Mouse (Mus musculus): ENCODE results near the gene Hist1h3d.
"Not testable (repeated sequence)": the region's sequence is repeated elsewhere in the genome, so short reads cannot be mapped to it uniquely, and the experiment has no call there.

The Hist1h3d gene

DNA sequence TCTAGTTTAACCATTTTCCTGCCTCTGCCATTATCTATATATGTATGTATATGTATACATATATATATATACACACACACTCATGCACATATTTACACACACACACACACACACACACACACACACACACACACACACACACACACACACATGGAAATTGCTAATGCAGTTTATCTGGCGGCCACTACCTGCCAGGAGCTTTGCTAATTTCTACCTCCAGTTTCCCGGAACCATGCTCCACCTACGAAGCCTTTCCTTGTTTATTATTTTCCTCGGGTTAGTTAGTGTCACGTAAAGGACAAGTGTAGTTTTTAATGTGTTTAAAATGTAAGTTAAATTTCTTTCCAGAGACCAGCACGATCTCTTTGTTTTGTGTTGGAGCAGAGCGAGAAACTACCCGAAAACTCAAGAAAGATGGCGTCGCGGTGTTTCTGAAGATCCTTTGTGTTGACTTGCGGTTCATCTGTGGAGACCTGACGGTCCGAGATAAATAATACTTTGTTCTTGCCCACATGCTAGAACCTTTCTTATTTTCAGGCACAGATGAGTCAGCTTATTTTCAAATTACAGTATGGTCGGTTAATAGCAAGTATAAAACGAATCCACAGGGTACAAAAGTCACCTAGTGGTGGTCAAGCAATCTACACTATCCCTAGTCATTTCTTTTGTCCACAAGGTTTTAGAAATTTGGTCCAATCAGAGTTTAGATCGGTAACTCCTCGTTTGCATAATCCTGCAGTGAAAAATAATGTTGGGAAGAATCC, 12.7 kb upstream of the Hist1h3d start:
- CTCF ChIA-PET, result interaction anchor here (0.5 to 0.7 kb wide), 4 partner anchors 13 to 161 kb away, joined by 3 to 7 read pairs (median 4); no protein-coding TSS in a partner anchor

DNA sequence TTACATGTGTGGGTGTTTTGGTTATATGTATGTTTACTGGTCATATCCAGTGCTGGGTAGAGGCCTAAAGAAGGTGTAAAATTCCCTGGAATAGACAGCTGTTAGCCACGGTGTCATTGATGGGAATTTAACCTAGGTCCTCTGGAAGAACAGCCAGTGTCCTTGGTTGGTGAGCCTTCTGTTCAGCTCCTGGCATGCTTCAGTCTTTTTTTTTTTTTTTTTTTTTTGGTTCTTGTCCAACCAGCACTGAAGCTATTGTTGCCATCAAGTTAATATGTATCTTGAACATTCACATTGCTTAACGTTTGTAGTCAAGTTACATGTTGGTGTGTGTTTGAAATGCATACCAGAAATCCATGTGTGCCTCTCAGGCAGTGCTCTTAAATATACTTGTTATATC, 11.1 kb upstream of the Hist1h3d start:
- CTCF ChIA-PET, result interaction anchor here (0.6 to 0.9 kb wide), 3 partner anchors 10 to 44 kb away, joined by 3 to 4 read pairs (median 3); no protein-coding TSS in a partner anchor

DNA sequence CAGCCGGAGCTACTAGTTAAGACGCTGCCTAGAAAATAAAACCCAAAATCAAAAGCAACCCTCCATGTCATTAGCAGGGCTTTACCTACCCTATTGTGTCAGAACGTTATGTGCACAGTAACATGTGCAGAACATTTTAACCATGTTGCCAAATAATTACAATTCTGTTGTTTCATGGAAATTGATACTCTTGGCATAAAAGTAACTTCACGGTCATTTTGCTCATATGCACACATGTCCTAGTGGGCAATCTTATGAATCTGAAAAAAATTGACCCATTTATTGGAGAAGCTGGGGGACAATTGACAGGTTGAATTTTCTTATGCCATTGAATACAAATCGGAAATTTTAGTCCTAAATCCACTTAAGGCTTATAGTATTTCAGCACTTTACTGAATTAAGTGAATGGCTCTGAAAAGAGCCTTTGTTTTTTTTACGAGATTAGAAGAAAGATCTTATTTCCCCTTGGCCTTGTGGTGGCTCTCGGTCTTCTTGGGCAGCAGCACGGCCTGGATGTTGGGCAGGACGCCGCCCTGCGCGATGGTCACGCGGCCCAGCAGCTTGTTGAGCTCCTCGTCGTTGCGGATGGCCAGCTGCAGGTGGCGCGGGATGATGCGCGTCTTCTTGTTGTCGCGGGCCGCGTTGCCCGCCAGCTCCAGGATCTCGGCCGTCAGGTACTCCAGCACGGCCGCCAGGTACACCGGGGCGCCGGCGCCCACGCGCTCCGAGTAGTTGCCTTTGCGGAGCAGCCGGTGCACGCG, 5.1 kb upstream of the Hist1h3d start:
- CTCF ChIA-PET, result not testable (repeated sequence)

DNA sequence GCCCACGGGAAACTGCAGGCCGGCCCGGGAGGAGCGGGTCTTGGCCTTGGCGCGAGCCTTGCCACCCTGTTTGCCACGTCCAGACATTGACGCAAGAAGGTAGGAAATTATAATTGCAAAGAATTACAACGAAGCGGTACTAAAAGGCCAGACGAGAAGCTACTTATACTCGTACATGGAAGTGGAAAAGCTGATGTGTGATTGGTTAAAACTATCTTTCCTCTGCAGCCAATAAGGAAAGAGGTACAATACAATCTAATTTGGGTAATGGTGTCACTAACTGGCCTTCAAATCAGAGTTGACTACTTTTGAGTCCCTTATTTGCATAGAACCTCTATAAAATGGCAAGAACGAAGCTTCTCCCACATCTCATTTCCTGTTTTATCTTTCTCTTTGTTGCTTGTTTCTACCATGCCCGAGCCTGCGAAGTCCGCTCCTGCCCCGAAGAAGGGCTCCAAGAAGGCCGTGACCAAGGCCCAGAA, 4.5 kb upstream of the Hist1h3d start, which contains the start of the genes Hist1h2ae and Hist1h2bg:
Gene Hist1h2ae, minus strand, starts transcription at position 199 of the 482 bp plus-strand sequence.
Gene Hist1h2bg, plus strand, starts transcription at position 375 of the 482 bp plus-strand sequence.
- CTCF ChIA-PET, result no interaction called here

DNA sequence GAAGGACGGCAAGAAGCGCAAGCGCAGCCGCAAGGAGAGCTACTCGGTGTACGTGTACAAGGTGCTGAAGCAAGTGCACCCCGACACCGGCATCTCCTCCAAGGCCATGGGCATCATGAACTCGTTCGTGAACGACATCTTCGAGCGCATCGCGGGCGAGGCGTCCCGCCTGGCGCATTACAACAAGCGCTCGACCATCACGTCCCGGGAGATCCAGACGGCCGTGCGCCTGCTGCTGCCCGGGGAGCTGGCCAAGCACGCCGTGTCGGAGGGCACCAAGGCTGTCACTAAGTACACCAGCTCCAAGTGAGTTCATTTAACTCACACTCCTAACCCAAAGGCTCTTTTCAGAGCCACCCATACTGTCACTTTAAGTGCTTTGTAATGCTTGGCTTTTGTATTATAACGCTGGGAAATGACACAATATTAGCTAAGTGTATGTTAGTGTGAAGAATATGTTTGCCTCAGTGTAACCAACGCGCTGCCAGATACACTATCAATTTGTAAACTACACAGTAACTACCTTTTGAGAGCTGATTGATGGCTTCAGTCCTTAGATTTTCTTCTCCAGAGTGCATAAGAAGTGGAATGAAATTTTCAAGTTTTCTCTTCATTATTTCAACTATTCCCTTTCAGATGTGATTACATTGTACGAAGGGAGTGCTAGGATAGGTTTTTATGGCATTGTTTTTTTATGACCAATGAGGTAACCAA, 3.9 kb upstream of the Hist1h3d start:
- CTCF ChIA-PET, result not testable (repeated sequence)

DNA sequence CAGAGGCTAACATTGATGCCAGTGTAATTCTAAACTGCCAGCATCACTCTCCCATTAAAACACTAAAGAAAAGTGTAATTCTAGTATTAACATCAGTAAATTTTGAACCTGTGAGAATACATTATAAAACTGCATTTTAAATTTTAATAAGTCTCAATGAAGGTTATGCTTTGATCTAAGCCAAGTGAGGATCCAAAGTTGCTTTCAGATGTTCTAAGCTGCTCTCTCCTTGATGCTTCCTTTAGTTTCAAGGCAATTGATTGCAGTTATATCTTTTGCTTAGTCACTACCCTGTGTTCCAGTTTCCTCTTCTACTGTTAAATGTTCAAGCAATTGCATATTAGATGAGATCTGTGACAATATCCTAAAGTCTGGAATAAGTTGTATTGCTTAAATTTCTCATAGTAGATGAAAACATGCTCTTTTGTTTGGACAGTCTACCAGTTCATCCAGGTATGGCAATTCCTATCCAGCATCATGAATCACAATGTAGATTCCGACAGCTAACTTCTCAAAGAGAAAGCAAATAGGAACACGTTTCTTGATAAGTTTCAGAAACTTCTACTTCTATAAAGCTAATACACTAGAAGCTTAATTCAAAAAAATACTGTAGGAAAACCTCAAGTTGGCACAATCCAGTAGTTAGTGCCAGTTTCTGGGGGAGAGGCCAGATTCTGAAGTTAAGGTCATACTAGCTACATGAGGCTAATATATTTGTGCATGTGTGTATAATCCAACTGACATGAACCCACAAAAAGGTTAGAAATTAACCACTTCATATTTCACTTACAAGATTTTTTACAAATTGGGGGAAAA, 3.1 kb upstream of the Hist1h3d start:
- CTCF ChIA-PET, result no interaction called here

DNA sequence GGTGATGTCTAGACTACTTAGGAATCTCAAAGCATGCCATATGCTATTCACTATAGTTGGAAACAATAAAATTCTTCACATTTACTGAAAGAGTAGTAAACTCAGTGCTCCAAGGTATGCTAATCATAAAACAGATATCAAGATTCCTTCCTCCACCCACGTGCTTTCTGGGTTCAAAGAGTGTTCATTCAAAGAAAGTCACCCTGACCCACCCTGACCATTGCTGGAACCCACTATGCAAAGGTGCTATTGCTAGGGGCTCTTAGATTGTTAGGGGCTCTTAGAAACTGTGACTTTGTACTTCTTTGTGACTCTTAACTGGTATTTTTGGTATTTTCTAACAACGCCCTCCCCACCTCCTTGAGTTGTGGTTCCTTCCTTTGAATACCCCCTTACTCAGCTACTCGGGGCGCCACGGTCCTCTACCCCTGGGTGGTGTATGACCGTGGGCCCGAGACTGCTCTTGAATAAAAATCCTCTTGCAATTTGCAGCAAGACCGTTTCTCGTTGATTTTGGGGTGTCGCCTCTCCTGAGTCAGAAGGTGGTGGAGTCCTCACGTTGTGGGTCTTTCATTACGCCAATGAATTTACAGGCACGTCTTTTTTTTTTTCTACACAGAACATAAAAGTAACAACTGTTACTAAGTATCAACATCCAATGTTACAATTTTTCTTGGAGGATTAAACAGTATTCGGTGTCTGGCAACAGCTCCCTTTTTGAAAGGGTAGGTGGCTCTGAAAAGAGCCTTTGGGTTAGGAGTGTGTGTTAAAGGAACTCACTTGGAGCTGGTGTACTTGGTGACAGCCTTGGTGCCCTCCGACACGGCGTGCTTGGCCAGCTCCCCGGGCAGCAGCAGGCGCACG, 2.3 kb upstream of the Hist1h3d start:
- CTCF ChIA-PET, result not testable (repeated sequence)

DNA sequence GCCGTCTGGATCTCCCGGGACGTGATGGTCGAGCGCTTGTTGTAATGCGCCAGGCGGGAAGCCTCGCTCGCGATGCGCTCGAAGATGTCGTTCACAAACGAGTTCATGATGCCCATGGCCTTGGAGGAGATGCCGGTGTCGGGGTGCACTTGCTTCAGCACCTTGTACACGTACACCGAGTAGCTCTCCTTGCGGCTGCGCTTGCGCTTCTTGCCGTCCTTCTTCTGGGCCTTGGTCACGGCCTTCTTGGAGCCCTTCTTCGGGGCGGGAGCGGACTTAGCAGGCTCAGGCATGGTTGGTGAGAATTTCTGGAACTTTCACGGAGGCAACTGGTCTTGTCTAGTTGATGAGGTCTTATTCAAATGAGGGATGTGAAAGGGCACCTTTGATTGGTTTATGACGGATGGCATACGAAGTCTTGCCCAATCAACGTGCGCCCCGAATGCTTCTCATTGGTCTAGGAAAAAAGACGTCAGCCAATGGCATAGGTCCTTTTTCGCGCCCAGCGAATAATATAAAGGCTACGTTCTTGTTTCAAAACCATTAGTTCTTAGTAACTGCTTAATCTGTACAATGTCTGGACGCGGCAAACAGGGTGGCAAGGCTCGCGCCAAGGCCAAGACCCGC, 1.6 kb upstream of the Hist1h3d start, which contains the start of the genes Hist1h2bf and Hist1h2ad:
Gene Hist1h2bf, minus strand, starts transcription at position 299 of the 627 bp plus-strand sequence.
Gene Hist1h2ad, plus strand, starts transcription at position 484 of the 627 bp plus-strand sequence.
- CTCF ChIA-PET, result not testable (repeated sequence)

DNA sequence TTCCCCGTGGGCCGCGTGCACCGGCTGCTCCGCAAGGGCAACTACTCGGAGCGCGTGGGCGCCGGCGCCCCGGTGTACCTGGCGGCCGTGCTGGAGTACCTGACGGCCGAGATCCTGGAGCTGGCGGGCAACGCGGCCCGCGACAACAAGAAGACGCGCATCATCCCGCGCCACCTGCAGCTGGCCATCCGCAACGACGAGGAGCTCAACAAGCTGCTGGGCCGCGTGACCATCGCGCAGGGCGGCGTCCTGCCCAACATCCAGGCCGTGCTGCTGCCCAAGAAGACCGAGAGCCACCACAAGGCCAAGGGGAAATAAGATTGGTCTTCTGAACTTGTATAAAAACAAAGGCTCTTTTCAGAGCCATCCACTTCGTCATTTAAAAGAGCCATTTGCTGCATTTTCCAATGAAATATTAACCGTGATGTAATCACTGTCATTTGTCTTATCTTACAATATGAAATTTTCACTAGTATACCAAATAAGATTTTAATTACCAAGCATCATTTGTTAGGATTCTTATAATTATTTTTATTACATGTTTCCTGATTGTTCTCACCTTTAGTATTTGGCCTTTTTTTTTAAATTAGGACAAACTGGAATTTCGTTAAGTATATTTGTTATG, 905 bp upstream of the Hist1h3d start:
- CTCF ChIA-PET, result not testable (repeated sequence)

DNA sequence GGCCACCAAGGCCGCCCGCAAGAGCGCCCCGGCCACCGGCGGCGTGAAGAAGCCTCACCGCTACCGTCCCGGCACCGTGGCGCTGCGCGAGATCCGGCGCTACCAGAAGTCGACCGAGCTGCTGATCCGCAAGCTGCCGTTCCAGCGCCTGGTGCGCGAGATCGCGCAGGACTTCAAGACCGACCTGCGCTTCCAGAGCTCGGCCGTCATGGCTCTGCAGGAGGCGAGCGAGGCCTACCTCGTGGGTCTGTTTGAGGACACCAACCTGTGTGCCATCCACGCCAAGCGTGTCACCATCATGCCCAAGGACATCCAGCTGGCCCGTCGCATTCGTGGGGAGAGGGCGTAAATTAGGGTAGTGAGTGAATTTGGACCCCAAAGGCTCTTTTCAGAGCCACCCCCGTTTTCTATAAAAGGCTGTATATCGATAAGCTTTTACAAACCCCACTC, 326 bp downstream of the Hist1h3d start:
- CTCF ChIA-PET, result interaction anchor here (0.5 kb wide), 2 partner anchors 13 to 1683 kb away, joined by 3 read pairs; no protein-coding TSS in a partner anchor

DNA sequence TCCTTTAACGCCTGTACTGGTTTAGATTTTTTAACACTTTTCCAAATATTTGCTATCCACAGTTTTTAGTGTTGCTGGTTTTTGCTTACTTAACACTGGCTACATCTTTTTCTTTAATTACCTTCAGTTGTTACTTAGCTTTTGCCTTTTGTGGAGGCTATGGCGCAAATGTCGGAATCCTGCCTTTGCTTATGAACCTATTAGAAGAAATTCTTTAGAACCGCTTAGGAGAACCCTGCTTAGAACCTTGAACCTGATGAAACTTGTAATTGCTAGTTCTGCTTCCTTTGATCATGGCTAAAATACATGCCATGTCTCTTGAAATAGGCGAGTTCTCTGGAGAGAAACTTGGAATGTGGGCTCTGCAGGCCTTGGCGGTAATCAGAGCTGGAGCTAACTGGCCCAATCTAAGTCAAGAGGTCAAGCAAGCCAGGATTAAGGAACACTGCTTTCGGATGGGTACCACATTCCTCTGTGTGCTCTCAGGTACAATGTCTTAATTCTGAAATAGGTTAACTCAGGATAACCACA, 853 bp downstream of the Hist1h3d start:
- CTCF ChIA-PET, result interaction anchor here (0.5 kb wide), 2 partner anchors 14 to 1684 kb away, joined by 3 read pairs; no protein-coding TSS in a partner anchor

DNA sequence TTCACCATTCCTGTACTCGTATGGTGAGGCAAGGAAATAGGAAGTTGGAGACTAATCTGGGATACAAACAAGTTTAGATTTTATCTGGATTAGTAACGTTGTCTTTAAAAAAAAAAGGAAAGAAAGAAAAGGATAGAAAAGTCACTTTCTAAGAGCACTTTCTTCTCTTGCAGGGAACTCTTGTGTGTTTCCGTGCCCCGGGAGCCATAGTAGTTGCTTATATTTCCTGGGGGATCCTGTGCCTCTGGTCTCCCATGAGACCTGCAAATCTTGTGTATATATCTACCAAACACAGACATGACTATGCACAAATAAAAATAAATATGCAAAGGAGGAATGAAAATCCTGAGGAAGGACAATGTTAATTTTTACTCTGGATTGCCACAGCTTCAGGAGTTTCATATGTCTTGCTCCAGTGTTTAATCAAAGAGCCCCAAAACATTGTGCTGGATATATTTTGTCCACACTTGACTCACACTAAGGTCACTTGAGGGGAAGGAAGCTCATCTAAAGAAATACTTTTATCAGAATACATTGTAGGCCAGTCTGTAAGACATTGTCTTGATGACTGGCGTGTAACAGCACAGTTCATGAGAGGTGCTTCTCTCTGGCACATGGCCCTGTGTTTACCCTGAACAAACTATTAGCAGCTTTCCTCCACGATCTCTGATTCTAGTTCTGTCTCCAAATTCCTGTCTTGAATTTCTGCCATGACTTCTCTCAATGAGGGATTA, 1.5 kb downstream of the Hist1h3d start:
- CTCF ChIA-PET, result no interaction called here

DNA sequence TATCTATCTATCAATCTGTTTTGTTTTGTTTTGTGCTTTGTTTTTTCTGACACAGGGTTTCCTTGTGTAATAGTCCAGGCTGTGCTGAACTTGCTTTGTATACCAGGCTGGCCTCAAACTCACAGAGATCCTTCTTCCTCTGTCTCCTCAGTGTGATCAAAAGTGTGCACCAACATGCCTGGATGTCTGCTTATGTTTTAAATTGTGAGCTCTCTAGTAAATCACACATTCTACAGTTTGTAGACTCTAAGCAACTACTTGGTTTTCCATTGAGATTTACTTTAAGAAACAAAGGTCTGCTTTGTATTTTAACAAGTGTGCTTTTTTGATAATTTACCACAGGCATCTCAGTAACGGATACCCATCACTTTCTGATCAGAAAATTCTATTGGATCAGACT, 2.3 kb downstream of the Hist1h3d start:
- CTCF ChIA-PET, result no interaction called here

DNA sequence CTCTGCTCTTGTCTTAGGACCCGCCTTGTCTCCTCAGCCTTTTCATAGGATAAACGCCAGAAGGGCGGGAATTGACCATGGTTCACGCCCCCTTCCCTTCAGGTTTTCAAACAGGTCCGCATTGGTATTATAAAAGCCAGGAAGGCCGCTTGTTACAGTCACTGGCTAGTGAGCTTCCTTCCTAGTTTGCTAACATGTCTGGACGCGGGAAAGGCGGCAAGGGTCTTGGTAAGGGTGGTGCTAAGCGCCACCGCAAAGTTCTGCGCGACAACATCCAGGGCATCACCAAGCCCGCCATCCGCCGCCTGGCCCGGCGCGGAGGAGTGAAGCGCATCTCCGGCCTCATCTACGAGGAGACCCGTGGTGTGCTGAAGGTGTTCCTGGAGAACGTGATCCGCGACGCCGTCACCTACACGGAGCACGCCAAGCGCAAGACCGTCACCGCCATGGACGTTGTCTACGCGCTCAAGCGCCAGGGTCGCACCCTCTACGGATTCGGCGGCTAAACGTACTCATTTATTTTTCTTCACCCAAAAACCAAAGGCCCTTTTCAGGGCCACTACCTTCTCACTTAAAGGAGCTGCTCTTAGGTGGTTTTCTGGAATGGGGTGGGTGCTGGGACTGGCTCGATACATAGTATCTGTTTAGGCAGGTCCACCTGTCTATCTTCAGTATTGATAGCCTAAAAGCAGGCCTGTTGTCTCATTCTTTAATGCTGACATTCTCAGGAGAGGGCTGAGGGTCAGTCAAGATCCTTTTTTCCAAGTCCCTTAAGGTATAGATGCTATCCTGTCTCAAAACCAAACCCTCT, 6.0 kb downstream of the Hist1h3d start, which contains the start of gene Hist1h4d:
Gene Hist1h4d, plus strand, starts transcription at position 191 of the 811 bp plus-strand sequence.
- CTCF ChIA-PET, result interaction anchor here (0.6 kb wide), 1 partner anchor 147 kb away, joined by 3 read pairs; no protein-coding TSS in a partner anchor

DNA sequence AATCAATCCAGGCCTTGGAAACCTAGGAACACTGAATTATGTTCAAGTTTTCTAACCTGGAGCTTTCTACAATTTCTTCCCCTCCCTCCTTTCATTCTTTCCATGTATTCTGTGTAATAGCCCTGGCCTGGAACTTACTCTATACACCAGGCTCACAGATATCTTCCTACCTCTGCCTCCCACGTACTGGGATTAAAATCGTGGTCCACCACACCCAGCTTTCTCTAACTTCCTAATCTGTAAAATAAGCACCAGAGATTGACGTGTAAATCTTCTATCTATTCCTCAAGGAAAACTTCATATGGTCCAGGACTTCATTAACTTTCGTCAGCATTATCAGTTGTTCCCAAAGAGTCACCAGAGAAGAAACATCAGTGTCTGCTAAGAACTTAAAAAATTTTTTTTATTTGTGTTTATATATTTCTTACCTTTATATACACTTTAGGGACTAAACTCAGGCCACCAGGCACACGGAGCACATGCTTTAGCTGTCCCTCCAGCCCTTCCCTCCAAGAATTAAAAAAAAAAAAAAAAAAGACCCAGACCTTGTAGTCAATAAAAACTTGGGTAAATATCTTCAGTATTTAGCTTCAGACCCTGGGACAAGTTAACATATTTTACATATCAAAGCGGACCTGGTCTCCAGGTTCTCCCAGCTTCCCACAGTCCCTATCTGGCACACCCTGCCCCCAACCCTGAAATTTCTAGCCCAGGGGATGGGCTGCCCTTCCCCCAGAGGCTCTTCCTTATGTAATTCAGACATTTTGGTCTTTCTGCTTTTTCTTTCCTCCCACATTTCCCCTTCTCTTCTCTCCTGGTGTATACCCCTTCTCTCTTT, 6.9 kb downstream of the Hist1h3d start:
- CTCF ChIA-PET, result interaction anchor here (0.6 to 1.2 kb wide), 3 partner anchors 39 to 1801 kb away, joined by 3 read pairs; partner anchors contain the start of gene Hist1h2be
